Mouse (Mus musculus): ENCODE results near the gene Ccl12.

The Ccl12 gene

GRCm38 (mm10) chr11:82139492-82140094 lies 37.9 kb downstream of the Ccl12 start:
- DNase-seq (ENCODE audit: low read depth, low spot score), result no peak
